Mouse (Mus musculus) 3T3-L1 (cell line): ENCODE measurements around the gene Cacng6.

Experiments used
- DNase-seq: peaks from one replicate; pipeline ENCODE4 v3.0.0-alpha.2; 2015; ENCODE audit warnings: low read depth, low spot score

The Cacng6 gene

GRCm38 (mm10) chr7:3460261-3460660 is 36.3 kb downstream of the Cacng6 start:
- no peak for DNase-seq

DNA sequence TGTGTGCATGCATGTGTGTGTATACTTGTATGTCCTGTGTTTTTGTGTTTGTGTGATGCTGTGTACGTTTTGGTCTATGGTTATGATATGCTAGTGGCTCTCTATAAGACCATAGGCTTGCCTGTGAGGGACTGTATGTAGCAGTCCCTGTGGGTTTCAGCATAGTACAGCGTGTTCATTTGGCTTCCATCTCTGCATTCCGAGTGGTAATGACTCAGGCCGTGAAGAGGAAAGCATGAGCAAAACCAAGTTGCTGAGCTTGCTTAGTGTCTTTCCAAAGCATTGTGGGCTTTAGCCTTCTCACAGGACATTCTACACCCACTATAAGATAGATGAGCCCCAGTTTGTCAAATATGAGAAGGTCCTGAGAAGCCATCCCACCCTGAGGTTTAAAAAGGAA is 39.3 kb downstream of the Cacng6 start:
- peak; percentile 76 for DNase-seq

GRCm38 (mm10) chr7:3468614-3469013 is 44.6 kb downstream of the Cacng6 start:
- peak; percentile 51 for DNase-seq

DNA sequence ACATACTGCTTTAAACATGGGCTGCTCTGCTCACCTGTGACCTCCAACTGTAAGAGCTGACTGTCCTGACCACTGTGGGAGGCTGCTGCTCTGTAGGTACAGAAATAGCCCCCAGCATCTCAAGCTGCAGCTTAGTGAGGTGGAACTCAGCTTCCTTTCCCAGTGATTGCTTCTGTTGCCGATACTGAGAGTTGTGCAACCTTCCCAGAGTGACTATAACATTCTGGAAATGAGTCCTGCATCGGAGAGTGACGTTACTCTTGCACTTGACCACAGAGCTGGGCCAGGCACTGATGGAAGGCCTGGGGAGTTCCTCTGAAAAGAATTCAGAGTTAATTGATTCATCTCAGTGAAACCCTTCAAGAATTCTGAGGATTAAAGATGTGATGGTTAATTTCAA is 48.8 kb downstream of the Cacng6 start:
- no peak for DNase-seq

- DNase-seq = no peak
These were observed 50.5 kb downstream of the Cacng6 start for GRCm38 (mm10) chr7:3474291-3475080.

- no peak for DNase-seq
These were observed 52.7 kb downstream of the Cacng6 start for GRCm38 (mm10) chr7:3476728-3477127.

DNA sequence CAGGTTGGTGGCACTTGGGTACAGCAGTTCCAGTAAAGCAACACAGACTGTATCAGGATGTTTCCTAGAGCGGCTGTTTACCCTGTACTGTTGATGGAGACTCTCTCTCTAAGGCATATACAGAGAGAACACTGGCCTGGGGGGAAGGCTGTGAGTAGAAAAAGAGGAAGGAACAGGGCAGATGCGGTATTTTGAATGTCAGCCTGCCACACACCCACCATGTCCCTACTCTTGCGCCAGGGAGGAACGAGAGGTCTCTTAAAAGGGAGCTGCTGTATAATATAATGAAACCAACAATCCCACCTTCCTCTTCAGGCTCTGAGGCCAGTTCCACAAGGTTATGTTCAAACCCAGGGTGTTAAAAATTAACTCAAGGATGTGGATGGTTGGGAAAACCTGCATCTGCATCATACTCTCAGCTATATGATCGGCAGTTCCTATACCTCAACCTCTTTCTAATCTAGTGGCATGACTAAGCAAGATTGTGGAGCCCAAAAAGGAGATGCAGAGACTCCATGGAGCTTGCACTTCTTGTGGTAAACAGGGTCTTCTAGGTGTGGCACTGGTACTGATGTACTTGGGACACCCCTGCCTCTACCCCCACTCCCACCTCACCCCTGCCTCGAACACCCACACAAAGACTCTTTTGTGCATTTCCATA is 58.1 kb downstream of the Cacng6 start:
- DNase-seq = no peak
